Mouse (Mus musculus): ENCODE data around the gene Syt3. TPM values are rescaled to one million over a fixed set of nuclear protein-coding genes. Genes with fewer than 3 reads are reported as not detected.

Gene Syt3
- total RNA-seq, 2 experiments from 2014 or later, result 45.1 to 52.4 TPM

DNA sequence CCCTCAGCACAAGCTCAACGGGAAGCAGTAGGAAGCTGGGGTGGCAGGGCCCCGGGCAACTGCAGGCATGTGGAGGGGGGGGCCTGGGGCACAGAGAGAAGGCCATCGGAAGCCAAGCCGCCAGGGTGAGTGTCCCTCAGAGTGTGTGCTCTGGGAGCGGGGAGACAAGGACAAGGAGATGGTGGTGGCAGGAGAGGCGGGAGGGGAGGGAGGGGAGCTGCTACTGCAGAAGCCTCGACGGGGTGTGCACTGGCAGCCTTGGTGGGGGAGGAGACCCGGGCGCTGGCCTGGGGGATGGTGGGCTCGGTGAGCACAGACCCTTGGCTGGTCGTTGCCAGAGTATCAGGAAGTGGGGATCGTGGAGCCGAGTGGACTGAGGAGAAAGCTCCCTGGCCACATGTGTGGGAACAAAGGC, 58.5 kb downstream of the Syt3 start:
- DNase-seq, result peak; percentile 83
- intact Hi-C loops (cut with DNase I), result loop anchor here (10.0 kb wide), 1 partner anchor 58 kb away; the partner anchor contains the start of genes 1700008O03Rik and Syt3

- intact Hi-C loops (cut with DNase I), result loop anchor here (10.0 kb wide), 1 partner anchor 59 kb away; the partner anchor contains the start of genes 1700008O03Rik and Syt3
- DNase-seq, result peak; percentile 77
Measured at GRCm38 (mm10) chr7:44443268-44444173, 59.6 kb downstream of the Syt3 start.

DNA sequence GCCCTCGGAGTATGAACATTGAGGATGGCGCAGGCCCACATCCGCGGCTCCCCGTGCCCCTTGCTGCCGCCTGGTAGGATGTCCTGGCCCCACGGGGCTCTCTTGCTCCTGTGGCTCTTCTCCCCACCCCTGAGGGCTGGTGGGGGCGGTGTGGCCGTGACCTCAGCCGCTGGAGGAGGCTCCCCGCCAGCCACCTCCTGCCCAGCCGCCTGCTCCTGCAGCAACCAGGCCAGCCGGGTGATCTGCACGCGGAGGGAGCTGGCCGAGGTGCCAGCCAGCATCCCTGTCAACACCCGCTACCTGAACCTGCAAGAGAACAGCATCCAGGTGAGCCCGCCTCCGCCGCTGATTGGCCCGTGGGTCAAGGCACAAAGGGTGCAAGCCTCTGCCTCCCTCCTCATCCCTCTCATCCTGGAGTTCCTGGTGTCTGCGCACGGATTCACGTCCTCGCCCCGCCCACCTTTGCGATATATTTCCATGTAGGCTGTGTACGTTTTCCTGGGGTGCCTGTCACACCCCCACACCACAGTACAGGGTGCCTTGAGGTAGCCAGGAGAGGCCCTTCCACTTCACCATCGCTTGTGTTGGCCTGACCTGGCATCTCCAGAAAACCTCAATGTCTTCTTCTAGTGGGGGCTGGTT, 61.1 kb downstream of the Syt3 start:
- no peak for DNase-seq

DNA sequence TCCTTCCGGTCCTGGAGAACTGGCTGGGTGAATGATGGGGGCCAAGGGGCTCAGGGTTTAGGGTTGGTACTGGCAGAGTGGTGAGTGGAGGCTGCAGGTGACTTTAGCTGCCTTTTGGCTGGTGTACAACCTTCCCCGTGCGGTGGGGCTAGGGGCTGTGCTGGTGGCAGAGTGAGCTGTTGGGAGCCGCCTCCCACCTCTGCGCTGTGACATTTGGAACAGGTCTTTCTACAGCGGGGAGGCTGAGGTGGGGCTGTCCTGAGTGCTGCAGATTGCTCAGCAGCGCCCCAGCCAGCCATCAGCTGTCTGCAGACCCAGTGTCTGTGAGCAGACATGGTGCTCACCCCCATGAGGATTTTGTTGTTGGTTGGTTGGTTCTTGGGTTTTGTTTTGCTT, 61.6 kb downstream of the Syt3 start:
- intact Hi-C loops (cut with DNase I), result loop anchor here (10.0 kb wide), 1 partner anchor 61 kb away; the partner anchor contains the start of genes 1700008O03Rik and Syt3

More for the DNA sequence above, 61.1 kb downstream of the Syt3 start:
- intact Hi-C loops (cut with DNase I), result loop anchor here (10.0 kb wide), 1 partner anchor 60 kb away; the partner anchor contains the start of genes 1700008O03Rik and Syt3

DNA sequence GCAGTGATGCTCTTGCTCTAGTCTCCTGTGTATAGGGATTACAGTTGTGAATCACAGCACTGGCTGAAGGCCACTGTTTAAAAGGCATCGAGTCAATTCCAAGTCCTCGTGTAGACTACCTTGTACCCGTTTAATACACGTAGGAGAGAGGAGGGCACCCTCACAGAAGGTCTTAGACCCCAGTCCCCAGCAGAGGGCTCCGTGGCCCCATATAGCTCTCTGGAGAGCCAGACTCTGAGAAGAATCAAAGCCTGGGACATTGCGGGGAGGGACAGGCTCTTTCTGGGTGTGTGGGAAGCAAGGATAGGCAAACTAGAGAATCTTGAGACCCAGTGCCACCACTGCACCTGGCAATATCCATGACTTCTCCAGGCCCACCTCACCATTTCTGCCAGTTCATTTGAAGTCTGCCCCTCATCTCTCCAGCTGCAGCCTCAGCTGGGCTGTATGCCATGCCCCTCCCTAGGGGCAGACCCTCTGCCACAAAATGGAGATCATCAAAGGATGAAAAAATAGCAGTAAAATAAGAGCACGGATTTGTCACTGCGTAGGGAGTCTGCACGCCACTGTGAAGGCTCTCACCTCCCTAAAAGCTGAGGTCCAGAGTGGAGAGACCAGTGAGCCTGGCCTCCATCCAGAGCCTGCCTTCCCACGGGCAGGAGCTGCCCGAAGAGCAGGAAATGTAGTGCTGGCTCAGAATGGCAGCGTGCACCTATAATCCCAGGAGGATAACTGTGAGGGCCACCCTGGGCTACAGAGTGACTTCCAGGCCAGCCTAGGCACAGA, 62.4 kb downstream of the Syt3 start:
- intact Hi-C loops (cut with DNase I), result loop anchor here (10.0 kb wide), 1 partner anchor 61 kb away; the partner anchor contains the start of genes 1700008O03Rik and Syt3
- DNase-seq, result peak; percentile 41

More for the DNA sequence above, 61.6 kb downstream of the Syt3 start:
- DNase-seq, result no peak

Other genes starting within 250 kb of the Syt3 start
- not detected for gene Klk1b16, start 247.3 kb upstream of the Syt3 start, total RNA-seq (2021)
- not detected for gene Klk1b24, start 195.9 kb upstream of the Syt3 start, total RNA-seq (2021)
- gene Klk1b3, start 185.9 kb upstream of the Syt3 start, total RNA-seq (2021), result not detected
- not detected for gene Klk1b4, start 176.7 kb upstream of the Syt3 start, total RNA-seq (2021)
- gene Klk1b5, start 168.2 kb upstream of the Syt3 start, total RNA-seq (2021), result not detected
- not detected for gene Klk1, start 158.7 kb upstream of the Syt3 start, total RNA-seq (2021)
- gene Gm36864, start 147.9 kb upstream of the Syt3 start, total RNA-seq (2021), result not detected
- gene 1700028J19Rik, start 137.4 kb upstream of the Syt3 start, total RNA-seq (2021), result under 1 TPM; 0.64 to 0.82 TPM
- gene 2410002F23Rik, start 137.4 kb upstream of the Syt3 start, total RNA-seq (2021), result 100 to 1,000 TPM; 169 to 191 TPM
- not detected for gene Acp4, start 126.7 kb upstream of the Syt3 start, total RNA-seq (2021)
- not detected for gene Gm15517, start 122.7 kb upstream of the Syt3 start, total RNA-seq (2021)
- 1 to 10 TPM; 2.5 to 2.8 TPM for gene Clec11a, start 77.2 kb upstream of the Syt3 start, total RNA-seq (2021)
- gene Shank1, start 73.8 kb upstream of the Syt3 start, total RNA-seq (2021), result 100 to 1,000 TPM; 299 to 336 TPM
- 1 to 10 TPM; 1.3 to 2.4 TPM for gene 1700008O03Rik, start 1.7 kb downstream of the Syt3 start, total RNA-seq (2021)
- gene Lrrc4b, start 44.9 kb downstream of the Syt3 start, total RNA-seq (2021), result 100 to 1,000 TPM; 357 to 379 TPM
- 10 to 100 TPM; 20.5 to 24.5 TPM for gene Aspdh, start 81.3 kb downstream of the Syt3 start, total RNA-seq (2021)
- 10 to 100 TPM; 31.9 to 32.6 TPM for gene Josd2, start 83.9 kb downstream of the Syt3 start, total RNA-seq (2021)
- gene Emc10, start 112.4 kb downstream of the Syt3 start, total RNA-seq (2021), result 100 to 1,000 TPM; 146 to 150 TPM
- 10 to 100 TPM; 23.8 to 27.3 TPM for gene Fam71e1, start 112.5 kb downstream of the Syt3 start, total RNA-seq (2021)
- under 1 TPM in 1 of 2 experiments, not detected in 1; 0.10 TPM for gene Mybpc2, start 140.6 kb downstream of the Syt3 start, total RNA-seq (2021)
- gene Spib, start 148.0 kb downstream of the Syt3 start, total RNA-seq (2021), result under 1 TPM in 1 of 2 experiments, not detected in 1; 0.20 TPM
- 10 to 100 TPM; 13.6 to 14.4 TPM for gene Pold1, start 164.7 kb downstream of the Syt3 start, total RNA-seq (2021)
- 10 to 100 TPM; 44.4 to 55.0 TPM for gene Nr1h2, start 169.8 kb downstream of the Syt3 start, total RNA-seq (2021)
- under 1 TPM in 1 of 2 experiments, not detected in 1; 0.30 TPM for gene Napsa, start 188.3 kb downstream of the Syt3 start, total RNA-seq (2021)
- gene Kcnc3, start 206.6 kb downstream of the Syt3 start, total RNA-seq (2021), result 10 to 100 TPM; 31.0 to 33.0 TPM